Mouse (Mus musculus) erythroblast, adult 5-6 weeks (primary cell): ENCODE results near the gene Mybph. TPM values are rescaled to one million over a fixed set of nuclear protein-coding genes. Genes with fewer than 3 reads are reported as not detected.

Experiments used
- ATAC-seq: replicated peaks from 2 replicates; pipeline ENCODE4 v1.8.0; 2016; ENCODE audit warnings: moderate number of reproducible peaks, mild to moderate bottlenecking, moderate TSS enrichment, inconsistent platforms; ENCODE audit not compliant: poor library complexity, low FRiP score, severe bottlenecking
- total RNA-seq, 2 experiments: library from RNA; stranded (forward) in 1 of 2; stranded (reverse) in 1 of 2; fragments of 150-400 nt in 1 of 2; fragments of 200-764, 138-1000 nt in 1 of 2; gene quantifications; 2 replicates each; pipeline versions ENCODE4 v1.2.3 to v1.2.4; 2015 to 2017; ENCODE audit warnings: low replicate concordance in 2 of 2

Gene Mybph
- total RNA-seq, 2 experiments from 2014 or later: not detected

DNA sequence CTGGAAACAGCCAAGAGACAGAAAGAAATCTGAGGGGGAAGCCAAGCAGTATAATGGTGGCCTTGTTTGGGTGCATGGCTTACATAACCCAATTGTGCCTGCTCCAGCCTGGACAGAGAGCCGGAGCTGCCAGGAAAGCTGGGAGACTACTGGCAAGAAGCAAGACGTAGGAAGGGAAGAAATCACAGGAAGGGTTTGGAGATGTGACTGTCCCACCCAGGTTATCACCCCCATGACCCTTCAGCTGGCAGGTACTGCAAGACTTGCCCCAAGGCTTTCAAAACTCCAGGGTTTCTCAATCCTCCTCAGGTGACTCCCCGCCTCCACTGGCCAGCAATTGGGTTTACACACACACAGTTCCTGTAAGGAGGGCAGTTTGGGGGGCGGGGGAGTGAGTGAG is 11.2 kb upstream of the Mybph start, which contains the start of gene Chil1:
Chil1 (plus strand) TSS at position 152 of the 400 bp plus-strand sequence.
- ATAC-seq: no peak

DNA sequence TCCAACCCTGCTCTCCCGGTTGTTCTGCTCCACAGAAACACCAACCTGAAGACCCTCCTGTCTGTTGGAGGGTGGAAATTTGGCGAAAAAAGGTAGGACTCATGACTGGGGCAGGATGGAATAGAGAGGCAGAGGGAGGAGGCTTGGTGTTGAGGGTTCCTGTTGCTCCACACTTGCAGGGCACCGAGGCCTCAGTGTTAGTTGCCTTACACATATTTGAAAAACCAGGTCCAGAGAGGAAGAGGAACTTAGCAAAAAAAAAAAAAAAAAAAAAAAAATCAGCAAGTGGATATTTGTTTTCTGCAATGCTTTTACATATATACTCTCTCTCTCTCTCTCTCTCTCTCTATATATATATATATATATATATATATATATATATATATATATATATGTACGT is 9.2 kb upstream of the Mybph start:
- ATAC-seq: no peak

DNA sequence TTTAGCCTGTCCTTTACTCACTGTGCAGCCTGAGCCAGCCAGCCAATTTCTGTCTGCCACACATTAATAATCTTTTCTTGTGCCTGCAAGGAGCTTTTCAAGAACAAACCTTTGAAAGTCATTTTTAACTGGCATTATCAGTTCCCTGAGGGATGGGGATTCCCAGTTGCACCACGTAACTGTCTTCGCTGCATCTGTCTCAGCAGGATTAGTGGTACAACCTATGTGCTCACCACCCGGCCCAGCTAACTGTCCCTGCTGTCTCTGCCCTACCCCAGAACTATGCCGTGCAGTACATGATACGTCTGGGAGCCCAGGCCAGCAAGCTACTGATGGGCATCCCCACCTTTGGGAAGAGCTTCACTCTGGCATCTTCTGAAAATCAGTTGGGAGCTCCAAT is 5.0 kb upstream of the Mybph start:
- ATAC-seq: no peak

DNA sequence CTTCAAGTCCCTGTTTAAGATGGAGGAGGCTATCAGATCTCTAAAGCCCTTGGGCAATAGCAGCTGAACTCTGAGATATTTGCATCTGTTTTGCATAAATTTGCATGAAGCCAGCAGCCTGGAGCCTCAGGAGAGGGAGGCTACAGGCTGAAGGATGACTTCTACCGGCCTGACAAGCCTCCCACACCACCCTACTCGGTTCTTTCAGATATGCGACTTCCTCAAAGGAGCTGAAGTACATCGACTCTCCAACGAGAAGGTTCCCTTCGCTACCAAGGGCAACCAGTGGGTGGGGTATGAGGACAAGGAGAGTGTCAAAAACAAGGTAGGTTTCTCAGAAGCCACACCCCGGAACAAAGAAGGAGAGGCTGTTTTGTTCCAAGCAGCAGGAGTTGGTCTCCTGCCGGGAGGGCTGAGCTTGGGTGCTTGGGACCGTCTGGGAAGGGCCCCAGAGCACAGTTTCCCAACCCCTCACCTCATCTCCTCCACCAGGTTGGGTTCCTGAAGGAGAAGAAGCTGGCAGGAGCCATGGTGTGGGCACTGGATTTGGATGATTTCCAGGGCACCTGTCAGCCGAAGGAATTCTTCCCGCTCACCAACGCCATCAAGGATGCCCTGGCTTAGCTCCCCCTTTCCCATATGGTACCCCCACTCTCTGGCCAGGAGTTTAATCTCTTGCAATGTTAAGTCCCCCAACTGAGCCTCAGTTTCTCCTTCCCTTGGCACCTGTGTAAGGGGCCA is 4.1 kb upstream of the Mybph start:
- no peak for ATAC-seq

DNA sequence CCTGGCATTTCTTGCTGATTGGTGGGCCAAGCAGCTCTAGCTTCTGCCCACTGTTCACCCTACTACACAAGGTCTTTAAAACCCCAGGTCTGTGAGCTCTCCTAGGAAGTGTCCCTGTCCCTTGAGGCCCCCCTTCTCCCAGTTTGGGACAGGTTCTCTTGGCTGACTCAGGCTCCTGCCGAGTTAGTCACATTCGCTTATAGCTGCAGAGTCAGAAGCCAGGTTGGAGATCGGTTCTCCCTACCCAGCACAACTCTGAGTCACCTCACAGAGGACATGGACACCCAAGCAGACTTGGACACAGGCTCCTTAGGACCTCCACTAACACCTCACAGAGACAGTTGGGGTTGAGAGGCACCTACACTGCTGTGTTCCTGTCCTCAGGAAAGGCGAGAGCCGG is 2.1 kb upstream of the Mybph start:
- no peak for ATAC-seq

DNA sequence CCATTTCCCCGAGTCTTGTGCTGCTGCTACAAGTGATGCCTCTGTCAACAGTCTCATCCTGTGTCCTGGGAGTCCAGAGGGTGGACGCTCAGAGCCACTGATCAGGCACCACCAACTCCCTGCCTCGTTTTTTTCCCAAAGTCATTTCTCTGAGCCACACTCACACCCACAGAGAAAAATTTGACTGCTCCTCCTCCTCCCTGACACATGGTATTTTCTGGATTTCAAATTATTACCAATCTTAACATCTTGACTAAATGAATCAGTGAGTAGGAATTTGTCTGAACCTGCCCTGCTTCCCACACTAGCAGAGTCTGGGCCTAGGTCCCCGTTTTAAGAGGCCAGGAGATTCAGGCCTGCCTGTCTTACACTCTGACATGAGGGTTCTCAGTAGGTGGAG is 1.2 kb upstream of the Mybph start:
- no peak for ATAC-seq

DNA sequence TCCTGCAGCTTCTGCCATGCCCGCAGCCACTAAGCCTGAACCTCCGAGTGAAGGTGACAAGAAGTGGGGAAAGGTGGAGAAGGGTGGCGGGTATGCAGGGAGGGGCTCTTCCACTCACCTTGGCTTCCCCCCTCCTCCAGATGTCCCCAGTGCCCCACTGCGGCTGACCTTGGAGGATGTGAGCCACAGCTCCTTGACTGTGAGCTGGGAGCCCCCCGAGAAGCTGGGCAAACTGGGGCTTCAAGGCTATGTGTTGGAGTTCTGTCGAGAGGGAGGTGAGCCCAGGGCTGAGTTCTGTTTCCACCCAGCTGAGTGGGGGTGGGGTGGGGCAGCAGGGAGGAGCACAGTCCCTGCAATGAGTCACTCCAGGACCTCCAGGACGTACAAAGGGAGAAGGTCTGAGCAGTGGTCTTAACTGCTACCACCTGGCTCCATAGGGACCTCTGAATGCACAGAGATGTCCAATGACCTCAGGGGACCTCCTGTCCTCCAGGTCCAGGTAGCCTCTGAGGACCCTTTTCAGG is 488 bp downstream of the Mybph start:
- no peak for ATAC-seq

DNA sequence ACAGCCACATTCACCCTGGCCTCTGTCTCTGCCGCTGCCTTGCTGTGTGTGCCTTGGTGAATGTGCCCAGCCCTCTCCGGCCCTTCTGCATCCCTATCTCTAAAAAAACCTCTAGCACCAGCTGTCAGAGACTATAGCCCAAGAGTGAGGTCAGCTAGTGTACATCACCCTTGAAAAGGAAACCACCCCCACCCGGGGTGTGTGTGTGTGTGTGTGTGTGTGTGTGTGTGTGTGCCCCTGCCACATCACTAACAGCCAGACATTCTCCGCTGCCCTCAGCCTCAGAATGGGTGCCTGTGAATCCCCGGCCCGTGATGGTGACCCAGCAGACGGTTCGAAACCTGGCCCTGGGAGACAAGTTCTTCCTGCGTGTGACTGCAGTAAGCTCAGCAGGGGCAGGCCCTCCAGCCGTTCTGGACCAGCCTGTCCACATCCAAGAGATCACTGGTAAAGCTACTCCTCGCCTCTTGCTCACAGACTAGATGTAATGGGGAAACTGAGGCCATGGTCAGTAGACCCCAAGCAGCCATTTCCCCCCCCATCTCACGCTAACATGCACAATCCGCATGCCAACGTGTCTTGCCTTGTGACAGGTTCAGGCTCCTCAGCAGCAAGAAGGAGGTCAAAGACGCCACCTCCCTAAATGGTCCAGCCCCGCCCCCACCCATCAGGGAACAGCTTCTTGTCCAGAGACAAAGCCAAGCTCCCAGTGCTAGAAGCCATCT is 1.2 kb downstream of the Mybph start:
- ATAC-seq: no peak

DNA sequence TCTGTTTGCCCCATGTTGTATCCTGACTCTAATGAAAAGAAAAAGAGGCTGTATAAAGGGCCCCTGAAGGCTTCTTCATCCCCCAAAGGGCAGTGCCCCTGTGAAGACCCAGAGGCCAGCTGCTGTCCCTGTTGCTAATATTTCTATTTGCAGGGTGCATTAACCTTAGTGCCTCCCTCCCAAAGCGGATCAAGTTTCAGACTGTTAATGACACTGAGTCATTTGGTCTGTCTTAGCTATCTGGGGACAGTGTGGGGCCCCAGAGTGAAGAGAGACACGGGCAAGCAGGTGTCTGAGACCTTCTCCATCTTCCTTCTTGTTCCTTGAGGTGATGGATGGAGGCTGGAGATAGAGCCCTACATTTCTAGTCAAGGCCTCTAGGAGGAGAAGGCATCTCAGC is 1.9 kb downstream of the Mybph start:
- no peak for ATAC-seq

DNA sequence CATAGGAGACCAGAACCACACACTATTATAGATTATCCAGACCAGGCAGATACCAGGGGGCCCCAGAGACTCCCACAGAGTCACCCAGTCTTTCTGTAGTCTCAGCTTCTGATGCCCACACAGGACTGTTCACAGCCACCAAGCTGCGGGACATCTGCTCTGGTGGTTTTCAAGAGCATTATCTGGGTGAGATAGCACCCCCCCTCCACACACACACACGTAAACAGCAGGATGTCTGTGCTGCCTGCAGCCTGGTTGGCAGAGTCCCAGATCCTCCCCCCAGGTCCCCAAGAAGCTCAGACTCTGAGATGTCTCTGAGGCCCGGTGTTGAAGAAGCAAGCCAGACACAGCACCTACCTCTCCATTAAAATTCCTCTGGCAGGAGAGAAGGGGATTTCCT is 2.3 kb downstream of the Mybph start:
- no peak for ATAC-seq

DNA sequence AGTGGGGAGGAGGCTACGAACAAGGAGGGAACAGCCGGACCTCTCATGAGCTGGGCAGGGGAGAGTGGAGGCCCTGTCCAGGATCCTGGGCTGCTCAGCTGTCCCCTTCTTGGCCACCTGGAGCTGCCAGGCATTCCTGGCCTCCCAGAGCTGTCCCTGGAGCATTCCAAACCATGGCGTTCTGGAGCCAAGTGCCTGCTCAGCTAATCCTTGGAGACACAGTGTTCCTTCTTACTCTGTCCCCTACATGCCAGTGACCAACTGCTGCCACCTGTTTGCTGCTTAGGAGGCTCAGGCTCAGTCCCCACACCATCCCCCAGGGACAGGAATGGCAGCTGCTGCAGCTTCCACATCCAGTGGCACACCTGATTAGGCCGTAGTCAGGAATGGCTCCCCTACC is 2.7 kb downstream of the Mybph start:
- ATAC-seq: no peak

DNA sequence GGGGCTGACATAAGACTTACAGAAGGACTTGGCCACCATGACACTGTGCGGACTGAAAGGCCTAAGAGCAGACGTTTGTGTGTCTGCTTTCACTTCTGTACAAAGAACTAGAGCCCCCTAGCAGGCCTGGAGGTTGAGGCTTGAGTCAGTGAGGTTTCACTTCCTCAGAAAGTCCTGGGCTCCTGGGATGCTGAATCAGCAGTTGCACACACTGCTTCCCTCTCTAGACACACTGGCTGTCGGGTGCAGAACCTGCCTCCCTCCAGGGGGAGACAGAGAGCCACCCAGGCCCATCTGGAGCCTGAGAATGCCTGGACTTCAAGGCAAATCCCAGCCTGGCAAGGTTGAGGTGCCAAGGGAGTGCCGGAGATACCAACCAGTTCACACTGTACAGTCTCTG is 3.1 kb downstream of the Mybph start:
- peak; percentile 56 for ATAC-seq

DNA sequence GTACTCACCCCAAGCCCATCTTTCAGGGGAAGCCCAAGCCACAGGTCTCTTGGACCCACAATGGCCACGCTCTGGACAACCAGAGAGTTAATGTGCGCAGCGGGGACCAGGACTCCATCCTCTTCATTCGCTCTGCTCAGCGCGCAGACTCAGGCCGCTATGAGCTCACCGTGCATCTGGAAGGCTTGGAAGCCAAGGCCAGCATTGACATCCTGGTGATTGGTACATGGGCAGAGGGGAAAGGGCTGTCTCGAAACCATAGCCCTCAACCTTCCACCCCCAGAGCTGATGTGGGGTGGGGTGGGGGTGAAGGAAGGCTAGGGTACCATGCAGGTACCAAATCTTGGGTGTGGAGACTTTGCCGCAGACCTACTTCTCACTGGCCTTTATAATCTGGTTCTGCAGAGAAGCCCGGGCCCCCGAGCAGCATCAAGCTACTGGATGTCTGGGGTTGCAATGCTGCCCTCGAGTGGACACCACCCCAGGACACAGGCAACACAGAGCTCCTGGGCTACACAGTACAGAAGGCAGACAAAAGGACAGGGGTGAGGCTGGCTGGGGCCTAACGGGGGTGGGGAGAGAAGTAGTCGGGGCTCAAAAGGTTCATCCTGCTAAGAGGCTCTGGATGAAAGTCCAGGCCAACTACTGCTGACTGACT is 4.2 kb downstream of the Mybph start:
- ATAC-seq: no peak

DNA sequence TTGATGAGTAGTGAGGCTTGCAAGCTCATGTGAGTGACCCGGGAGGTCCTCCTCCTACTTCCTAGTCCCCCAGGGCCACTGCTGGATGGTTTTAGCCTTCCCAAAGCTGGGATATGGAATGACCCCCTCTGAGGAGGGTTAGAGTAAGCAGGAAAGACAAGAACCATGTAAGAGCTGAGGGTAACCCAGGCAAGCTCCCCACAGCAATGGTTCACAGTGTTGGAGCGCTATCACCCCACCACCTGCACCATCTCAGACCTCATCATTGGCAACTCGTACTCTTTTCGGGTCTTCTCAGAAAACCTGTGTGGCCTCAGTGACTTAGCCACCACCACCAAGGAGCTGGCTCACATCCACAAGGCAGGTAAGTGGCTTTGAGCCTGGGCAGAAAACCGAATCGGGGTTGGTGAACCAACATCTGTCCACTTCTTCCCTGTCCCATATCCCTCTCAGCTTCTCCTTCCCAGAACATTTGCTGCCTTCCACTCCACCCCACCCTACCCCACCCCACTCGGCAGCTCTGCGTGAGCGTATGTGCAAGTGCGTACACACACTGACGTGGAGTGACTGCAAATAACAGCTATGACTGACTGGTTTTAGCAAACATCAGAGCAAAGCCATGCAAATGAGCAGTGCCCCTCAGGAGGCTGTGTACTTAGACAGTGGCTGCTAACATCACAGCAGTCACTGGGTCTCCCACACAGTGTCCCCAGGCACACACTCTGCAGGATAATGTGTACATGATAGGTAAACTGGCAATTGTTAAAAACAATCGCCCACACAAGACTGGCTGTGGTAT is 5.1 kb downstream of the Mybph start:
- ATAC-seq: no peak

DNA sequence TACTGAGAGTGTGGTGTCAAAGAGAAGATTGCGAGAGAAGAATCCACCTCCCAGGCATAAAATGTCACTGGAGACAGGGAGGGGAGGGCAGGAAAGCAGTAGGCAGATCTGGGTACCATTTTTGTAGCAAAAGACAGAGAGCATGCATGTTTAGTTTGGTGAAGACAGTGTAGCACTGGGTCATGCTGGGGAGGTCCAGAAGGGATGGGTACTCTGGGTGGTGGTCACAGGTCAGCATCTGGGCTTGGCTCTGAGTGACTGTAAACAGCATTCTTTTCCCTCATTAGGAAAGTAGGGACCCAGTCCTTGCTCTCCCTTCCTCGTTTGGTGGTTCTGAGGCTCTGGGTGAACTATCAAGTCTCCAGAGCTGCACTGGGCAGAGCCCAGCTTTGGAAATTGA is 7.2 kb downstream of the Mybph start:
- ATAC-seq: no peak

DNA sequence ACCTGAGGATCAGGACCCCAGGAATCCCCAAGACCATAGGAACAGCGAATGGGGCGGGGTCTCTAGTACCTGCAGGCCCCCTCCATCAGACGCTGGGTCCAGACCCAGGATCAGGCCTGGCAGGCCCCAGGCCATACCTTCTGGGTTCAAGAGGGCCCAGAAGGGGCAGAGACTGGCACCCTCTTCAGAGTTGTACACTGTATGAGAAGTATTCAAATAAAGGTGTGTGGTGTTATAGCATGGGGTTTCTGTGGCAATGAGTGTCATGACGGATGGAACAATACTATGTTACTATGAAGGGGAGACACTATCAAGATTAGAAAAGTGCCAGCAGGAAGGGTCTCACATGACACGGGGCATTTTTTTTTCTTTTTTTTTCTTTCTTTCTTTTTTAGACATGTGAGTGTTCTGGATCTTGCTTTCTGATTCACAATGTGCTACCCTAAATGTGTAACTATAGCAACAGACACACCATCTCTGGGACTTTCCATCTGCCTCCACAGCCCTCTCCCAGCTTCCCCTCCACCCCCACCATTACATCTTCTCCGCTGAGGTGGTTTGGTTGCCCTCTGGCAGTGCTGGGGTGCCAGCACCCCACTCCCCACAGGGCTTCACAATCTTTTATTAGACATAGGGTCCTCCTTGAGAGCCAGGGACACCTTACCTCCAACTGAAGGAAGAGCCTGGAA is 7.9 kb downstream of the Mybph start:
- no peak for ATAC-seq

DNA sequence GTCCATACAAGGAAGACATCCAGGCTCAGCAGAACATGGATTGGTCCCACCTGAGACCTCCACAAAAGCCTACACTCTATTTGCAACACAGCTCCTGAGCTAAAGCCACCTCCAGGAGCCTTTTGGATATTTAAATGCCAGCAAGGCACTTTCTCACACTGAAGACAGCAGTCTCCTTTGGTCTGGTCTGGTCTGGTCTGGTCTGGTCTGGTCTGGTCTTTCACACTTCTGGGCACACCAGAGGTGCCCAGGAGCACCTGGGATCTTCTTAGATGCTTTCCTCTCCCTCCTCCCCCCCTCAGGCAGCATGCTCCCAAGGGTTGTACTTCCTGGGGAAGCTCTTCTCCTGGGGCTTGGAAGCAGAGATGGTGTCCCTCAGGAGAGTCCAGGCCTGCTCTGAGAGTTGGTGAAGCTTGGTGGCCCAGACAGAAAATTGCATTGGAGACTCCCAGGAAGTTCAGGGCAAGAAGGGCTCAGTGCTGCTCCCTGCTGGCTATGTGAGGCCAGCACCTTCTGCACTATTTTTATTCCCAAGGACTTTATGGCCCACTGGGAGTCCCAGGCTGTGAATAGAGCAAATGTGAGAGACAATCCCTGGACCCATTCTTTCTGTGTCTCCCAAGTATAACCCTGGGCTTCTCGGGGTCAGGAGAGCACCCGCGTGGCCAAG is 8.6 kb downstream of the Mybph start:
- peak; percentile 49; the same call in 1 of the 2 replicates for ATAC-seq

DNA sequence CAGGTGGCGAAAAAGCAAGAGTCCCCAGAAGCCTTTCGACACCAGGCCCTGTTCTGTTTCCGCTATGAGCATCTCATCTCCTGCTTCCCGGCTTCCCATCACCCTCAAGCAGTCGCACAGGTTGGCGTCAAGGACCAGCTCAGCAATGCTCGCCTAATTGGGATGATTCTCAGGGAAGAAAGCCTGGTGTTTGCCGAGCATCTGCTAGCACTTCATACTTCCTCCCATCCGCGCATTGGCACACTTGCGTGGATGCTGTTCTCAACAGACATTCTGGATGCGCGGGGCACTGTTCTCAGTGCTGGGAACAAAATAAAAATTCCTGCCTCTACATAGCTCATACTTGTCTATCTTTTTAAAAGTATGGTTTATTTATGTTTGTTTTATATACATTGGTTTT is 11.0 kb downstream of the Mybph start:
- no peak for ATAC-seq
